Mouse (Mus musculus): ENCODE results near the gene Tnip3. TPM values are rescaled to one million over a fixed set of nuclear protein-coding genes. Genes with fewer than 3 reads are reported as not detected.

Tnip3 gene
- polyA plus RNA-seq (2015; fragmentation: Nextera tagmentation; extraction: Ambion mirVana), result not detected in 2 replicates

GRCm38 (mm10) chr6:65525192-65525591, at the start of gene Tnip3:
TSS of gene Tnip3 (plus strand) at chr6:65525313.
- H3K27ac ChIP-seq, result no peak within 1 kb of the TSS
- H3K36me3 ChIP-seq, result no peaks in the 10 kb centered on the region
- H3K9ac ChIP-seq, result no peak within 1 kb of the TSS
- no peak within 1 kb of the TSS for H3K4me2 ChIP-seq
- WGBS, result 87% methylated on average over 5 of the region's 5 CpGs
- H3K4me1 ChIP-seq (replicated peaks), result no peaks in the 10 kb centered on the region
- no peak within 1 kb of the TSS for H3K4me3 ChIP-seq
- no peaks in the 10 kb centered on the region for H3K27me3 ChIP-seq
- no peaks in the 10 kb centered on the region for H3K9me3 ChIP-seq
- no peak for ATAC-seq (ENCODE audit: low FRiP score)

GRCm38 (mm10) chr6:65498786-65499185, 26.3 kb upstream of the Tnip3 start:
- Histone ChIP-seq H3K4me1 (replicated peaks) (no peaks in the 10 kb centered on the region), H3K27me3 (no peaks in the 10 kb centered on the region), H3K27ac (no peak overlapping the region), H3K4me3 (no peak overlapping the region), H3K9ac (no peak overlapping the region), H3K9me3 (no peaks in the 10 kb centered on the region), H3K36me3 (no peaks in the 10 kb centered on the region), H3K4me2 (no peak overlapping the region)
- ATAC-seq (ENCODE audit: low FRiP score), result no peak

GRCm38 (mm10) chr6:65510051-65510669, 15.0 kb upstream of the Tnip3 start:
- Histone ChIP-seq H3K4me3 (no peak overlapping the region), H3K4me2 (no peak overlapping the region), H3K27ac (no peak overlapping the region), H3K27me3 (no peaks in the 10 kb centered on the region), H3K9ac (no peak overlapping the region), H3K9me3 (no peaks in the 10 kb centered on the region), H3K4me1 (replicated peaks) (no peaks in the 10 kb centered on the region), H3K36me3 (no peaks in the 10 kb centered on the region)
- peak; percentile 86 for ATAC-seq (ENCODE audit: low FRiP score)
- WGBS, result 39% methylated on average over 4 of the region's 4 CpGs

GRCm38 (mm10) chr6:65513813-65514212, 11.3 kb upstream of the Tnip3 start:
- H3K4me3 ChIP-seq, result no peak overlapping the region
- WGBS, result 89% methylated on average over 3 of the region's 3 CpGs
- H3K27me3 ChIP-seq, result no peaks in the 10 kb centered on the region
- H3K36me3 ChIP-seq, result no peaks in the 10 kb centered on the region
- ATAC-seq (ENCODE audit: low FRiP score), result no peak
- no peak overlapping the region for H3K9ac ChIP-seq
- H3K4me1 ChIP-seq (replicated peaks), result no peaks in the 10 kb centered on the region
- no peaks in the 10 kb centered on the region for H3K9me3 ChIP-seq
- H3K27ac ChIP-seq, result no peak overlapping the region
- no peak overlapping the region for H3K4me2 ChIP-seq

GRCm38 (mm10) chr6:65516759-65517158, 8.4 kb upstream of the Tnip3 start:
- H3K4me3 ChIP-seq, result no peak overlapping the region
- no peaks in the 10 kb centered on the region for H3K9me3 ChIP-seq
- no peaks in the 10 kb centered on the region for H3K36me3 ChIP-seq
- H3K4me1 ChIP-seq (replicated peaks), result no peaks in the 10 kb centered on the region
- no peaks in the 10 kb centered on the region for H3K27me3 ChIP-seq
- no peak overlapping the region for H3K27ac ChIP-seq
- 90% methylated on average over 8 of the region's 8 CpGs for WGBS
- no peak overlapping the region for H3K9ac ChIP-seq
- no peak overlapping the region for H3K4me2 ChIP-seq
- ATAC-seq (ENCODE audit: low FRiP score), result no peak

GRCm38 (mm10) chr6:65520821-65521220, 4.3 kb upstream of the Tnip3 start:
- no peak overlapping the region for H3K9ac ChIP-seq
- WGBS, result 87% methylated on average over 3 of the region's 3 CpGs
- ATAC-seq (ENCODE audit: low FRiP score), result no peak

GRCm38 (mm10) chr6:65527892-65528291, 2.8 kb downstream of the Tnip3 start:
- Histone ChIP-seq H3K4me2 (no peak overlapping the region), H3K4me3 (no peak overlapping the region), H3K4me1 (replicated peaks) (no peaks in the 10 kb centered on the region), H3K36me3 (no peaks in the 10 kb centered on the region), H3K9ac (no peak overlapping the region), H3K27me3 (no peaks in the 10 kb centered on the region), H3K9me3 (no peaks in the 10 kb centered on the region), H3K27ac (no peak overlapping the region)
- ATAC-seq (ENCODE audit: low FRiP score), result no peak
- 90% methylated on average over 1 of the region's 1 CpGs for WGBS

More at GRCm38 (mm10) chr6:65520821-65521220, 4.3 kb upstream of the Tnip3 start:
- Histone ChIP-seq H3K36me3 (no peaks in the 10 kb centered on the region), H3K27me3 (no peaks in the 10 kb centered on the region), H3K4me1 (replicated peaks) (no peaks in the 10 kb centered on the region), H3K27ac (no peak overlapping the region), H3K4me2 (no peak overlapping the region), H3K9me3 (no peaks in the 10 kb centered on the region), H3K4me3 (no peak overlapping the region)

GRCm38 (mm10) chr6:65531232-65531848, 6.2 kb downstream of the Tnip3 start:
- no peak overlapping the region for H3K4me3 ChIP-seq
- no peaks in the 10 kb centered on the region for H3K36me3 ChIP-seq
- no peak overlapping the region for H3K9ac ChIP-seq
- no peaks in the 10 kb centered on the region for H3K4me1 ChIP-seq (replicated peaks)
- no peak overlapping the region for H3K27ac ChIP-seq
- no peak overlapping the region for H3K4me2 ChIP-seq
- no peaks in the 10 kb centered on the region for H3K9me3 ChIP-seq
- H3K27me3 ChIP-seq, result no peaks in the 10 kb centered on the region
- 64% methylated on average over 3 of the region's 3 CpGs for WGBS
- no peak for ATAC-seq (ENCODE audit: low FRiP score)

- ATAC-seq (ENCODE audit: low FRiP score), result no peak
- no peak overlapping the region for H3K4me2 ChIP-seq
- no peak overlapping the region for H3K9ac ChIP-seq
- WGBS, result 93% methylated on average over 1 of the region's 1 CpGs
- H3K27ac ChIP-seq, result no peak overlapping the region
- H3K36me3 ChIP-seq, result no peaks in the 10 kb centered on the region
- no peaks in the 10 kb centered on the region for H3K27me3 ChIP-seq
- H3K9me3 ChIP-seq, result no peaks in the 10 kb centered on the region
- H3K4me1 ChIP-seq (replicated peaks), result 0 out of 2 replicates have a peak, but pooled peaks cover 3% of the 10 kb centered on the region
- H3K4me3 ChIP-seq, result no peak overlapping the region
Measured at GRCm38 (mm10) chr6:65533687-65534086, 8.6 kb downstream of the Tnip3 start.

- Histone ChIP-seq H3K4me3 (no peak overlapping the region), H3K9me3 (no peaks in the 10 kb centered on the region), H3K27ac (no peak overlapping the region), H3K4me2 (no peak overlapping the region), H3K4me1 (replicated peaks) (0 out of 2 replicates have a peak, but pooled peaks cover 3% of the 10 kb centered on the region), H3K27me3 (no peaks in the 10 kb centered on the region), H3K9ac (no peak overlapping the region), H3K36me3 (no peaks in the 10 kb centered on the region)
- no peak for ATAC-seq (ENCODE audit: low FRiP score)
- WGBS, result 58% methylated on average over 5 of the region's 5 CpGs
Measured at GRCm38 (mm10) chr6:65537327-65537884, 12.3 kb downstream of the Tnip3 start.

- 64% methylated on average over 9 of the region's 9 CpGs for WGBS
- H3K4me3 ChIP-seq, result no peak overlapping the region
- ATAC-seq (ENCODE audit: low FRiP score), result no peak
- H3K4me1 ChIP-seq (replicated peaks), result 0 out of 2 replicates have a peak, but pooled peaks cover 3% of the 10 kb centered on the region
- H3K27me3 ChIP-seq, result no peaks in the 10 kb centered on the region
- no peak overlapping the region for H3K9ac ChIP-seq
- H3K36me3 ChIP-seq, result no peaks in the 10 kb centered on the region
- no peak overlapping the region for H3K4me2 ChIP-seq
- H3K27ac ChIP-seq, result no peak overlapping the region
- H3K9me3 ChIP-seq, result no peaks in the 10 kb centered on the region
Measured at GRCm38 (mm10) chr6:65538022-65538652, 13.0 kb downstream of the Tnip3 start.

GRCm38 (mm10) chr6:65538921-65539320, 13.8 kb downstream of the Tnip3 start:
- WGBS, result 86% methylated on average over 3 of the region's 3 CpGs
- Histone ChIP-seq H3K9ac (no peak overlapping the region), H3K27ac (no peak overlapping the region), H3K4me3 (no peak overlapping the region), H3K9me3 (no peaks in the 10 kb centered on the region), H3K27me3 (no peaks in the 10 kb centered on the region), H3K36me3 (no peaks in the 10 kb centered on the region), H3K4me2 (no peak overlapping the region), H3K4me1 (replicated peaks) (0 out of 2 replicates have a peak, but pooled peaks cover 3% of the 10 kb centered on the region)
- no peak for ATAC-seq (ENCODE audit: low FRiP score)

Measured in hindbrain, embryonic 13.5 days (tissue).